Mouse (Mus musculus) CH12.LX (cell line): ENCODE measurements around the gene Klf15. TPM values are rescaled to one million over a fixed set of nuclear protein-coding genes. Genes with fewer than 3 reads are reported as not detected.
A peak's percentile ranks its signal among the peaks of the same experiment; 100 is the strongest.

Experiments used
- DNase-seq: peaks from one replicate; pipeline ENCODE4 v3.0.0-alpha.2; 2013; ENCODE audit errors: extremely low read depth
- H3K27ac ChIP-seq: 2 replicates; pipeline ENCODE4 v1.5.1; 2012; ENCODE audit warnings: low read depth, mild to moderate bottlenecking, control low read depth, moderate library complexity; ENCODE audit not compliant: insufficient read depth
- H3K27me3 ChIP-seq: replicated peaks from 2 replicates; pipeline ENCODE3; 2012; ENCODE audit warnings: inconsistent platforms
- H3K36me3 ChIP-seq, 2 experiments: replicated peaks in 1 of 2; 2 replicates each; pipeline versions ENCODE3 to v1.6.1; 2012; ENCODE audit warnings: inconsistent platforms in 1 of 2, low read length in 1 of 2, mild to moderate bottlenecking in 1 of 2, mixed read lengths in 1 of 2, moderate library complexity in 1 of 2; ENCODE audit not compliant: control insufficient read depth in 1 of 2, insufficient read depth in 1 of 2
- H3K4me1 ChIP-seq, 2 experiments: 2 replicates each; pipeline ENCODE4 v1.6.1; 2012; ENCODE audit warnings: inconsistent platforms in 1 of 2, moderate library complexity in 1 of 2; ENCODE audit not compliant: insufficient read depth in 2 of 2, control insufficient read depth in 1 of 2
- H3K4me2 ChIP-seq: 2 replicates; pipeline ENCODE4 v1.6.1; 2012; ENCODE audit warnings: low read depth, mild to moderate bottlenecking, control low read depth; ENCODE audit not compliant: poor library complexity, insufficient read depth, severe bottlenecking
- H3K4me3 ChIP-seq, 3 experiments: fragments of 150-350 bp in 1 of 3; sonication (generic) in 1 of 3; replicated peaks in 1 of 3; 2 replicates each; pipeline versions ENCODE3 to v1.5.1; 2011 to 2012; ENCODE audit warnings: low read depth in 2 of 3, low read length in 2 of 3, mild to moderate bottlenecking in 2 of 3, moderate library complexity in 2 of 3, control low read depth in 1 of 3, improper control_type of control experiment in 1 of 3, inconsistent platforms in 1 of 3, mixed read lengths in 1 of 3; ENCODE audit not compliant: poor library complexity in 1 of 3
- H3K79me2 ChIP-seq: replicated peaks from 2 replicates; pipeline ENCODE4 v1.6.1; 2012; ENCODE audit warnings: mild to moderate bottlenecking, moderate library complexity; ENCODE audit not compliant: control insufficient read depth, poor library complexity, insufficient read depth, severe bottlenecking; ENCODE audit errors: extremely low read depth
- H3K9ac ChIP-seq: 2 replicates; pipeline ENCODE4 v1.6.1; 2012; ENCODE audit warnings: low read depth, mild to moderate bottlenecking, control low read depth, moderate library complexity; ENCODE audit not compliant: insufficient read depth
- H3K9me3 ChIP-seq: replicated peaks from 2 replicates; pipeline ENCODE3; 2012; ENCODE audit warnings: low read length, inconsistent platforms, mixed read lengths
- CHD2 ChIP-seq: IDR thresholded peaks from 2 replicates; pipeline ENCODE4 v1.6.1; 2011; ENCODE audit warnings: low read length, improper control_type of control experiment
- CTCF ChIP-seq, 2 experiments: IDR thresholded peaks in 1 of 2; conservative IDR thresholded peaks in 1 of 2; 2 replicates each; pipeline ENCODE4 v1.5.1; 2011 to 2012; ENCODE audit warnings: low read depth in 2 of 2, low read length in 2 of 2, improper control_type of control experiment in 1 of 2, inconsistent platforms in 1 of 2, mild to moderate bottlenecking in 1 of 2, moderate library complexity in 1 of 2
- ETS1 ChIP-seq: conservative IDR thresholded peaks from 2 replicates; pipeline ENCODE4 v1.6.1; 2012; ENCODE audit warnings: low read depth, mild to moderate bottlenecking, inconsistent platforms, low read length, improper control_type of control experiment, moderate library complexity
- GABPA ChIP-seq: IDR thresholded peaks from 2 replicates; pipeline ENCODE4 v1.6.1; 2012; ENCODE audit warnings: low read depth, low read length, improper control_type of control experiment, inconsistent platforms; ENCODE audit not compliant: insufficient replicate concordance
- HCFC1 ChIP-seq: IDR thresholded peaks from 2 replicates; pipeline ENCODE4 v1.6.1; 2012; ENCODE audit warnings: low read depth, mild to moderate bottlenecking, inconsistent platforms, low read length, improper control_type of control experiment
- IRF4 ChIP-seq: IDR thresholded peaks from 2 replicates; pipeline ENCODE4 v1.6.1; 2014; ENCODE audit warnings: low read depth, mild to moderate bottlenecking, inconsistent platforms, low read length, improper control_type of control experiment
- JUN ChIP-seq: IDR thresholded peaks from 2 replicates; pipeline ENCODE4 v1.6.1; 2011; ENCODE audit warnings: low read depth, mild to moderate bottlenecking, low read length, improper control_type of control experiment, moderate library complexity; ENCODE audit not compliant: insufficient read depth
- JUND ChIP-seq: conservative IDR thresholded peaks from 2 replicates; pipeline ENCODE4 v1.6.1; 2011; ENCODE audit warnings: low read depth, low read length, improper control_type of control experiment
- KAT2A ChIP-seq: IDR thresholded peaks from 2 replicates; pipeline ENCODE4 v1.6.1; 2012; ENCODE audit warnings: low read length, improper control_type of control experiment, inconsistent platforms; ENCODE audit not compliant: insufficient replicate concordance
- MAX ChIP-seq: IDR thresholded peaks from 2 replicates; pipeline ENCODE4 v1.6.1; 2011; ENCODE audit warnings: low read length, improper control_type of control experiment
- MAZ ChIP-seq: IDR thresholded peaks from 2 replicates; pipeline ENCODE4 v1.6.1; 2012; ENCODE audit warnings: low read depth, mild to moderate bottlenecking, inconsistent platforms, low read length, improper control_type of control experiment, moderate library complexity
- MXI1 ChIP-seq: IDR thresholded peaks from 2 replicates; pipeline ENCODE4 v1.6.1; 2011; ENCODE audit warnings: mild to moderate bottlenecking, low read depth, low read length, improper control_type of control experiment
- NRF1 ChIP-seq: IDR thresholded peaks from 2 replicates; pipeline ENCODE4 v1.6.1; 2014; ENCODE audit warnings: low read depth, mild to moderate bottlenecking, inconsistent platforms, low read length, improper control_type of control experiment, moderate library complexity
- POLR2AphosphoS2 ChIP-seq: IDR thresholded peaks from 2 replicates; pipeline ENCODE4 v1.6.1; 2011; ENCODE audit warnings: low read depth, low read length, improper control_type of control experiment
- RAD21 ChIP-seq: IDR thresholded peaks from 2 replicates; pipeline ENCODE4 v1.6.1; 2011; ENCODE audit warnings: low read depth, mild to moderate bottlenecking, low read length, improper control_type of control experiment, moderate library complexity
- SMC3 ChIP-seq: IDR thresholded peaks from 2 replicates; pipeline ENCODE4 v1.6.1; 2011; ENCODE audit warnings: low read depth, low read length, improper control_type of control experiment
- TBP ChIP-seq: conservative IDR thresholded peaks from 2 replicates; pipeline ENCODE4 v1.6.1; 2011; ENCODE audit warnings: low read depth, low read length, improper control_type of control experiment
- ZC3H11A ChIP-seq: IDR thresholded peaks from 2 replicates; pipeline ENCODE4 v1.6.1; 2012; ENCODE audit warnings: low read depth, mild to moderate bottlenecking, inconsistent platforms, low read length, improper control_type of control experiment
- ZKSCAN1 ChIP-seq: IDR thresholded peaks from 2 replicates; pipeline ENCODE4 v1.6.1; 2012; ENCODE audit warnings: low read depth, inconsistent platforms, low read length, improper control_type of control experiment, borderline replicate concordance
- dilution Hi-C: fragments of 300-500 bp; cut with MboI; formaldehyde crosslinking; loops from 2 replicates; pipeline ENCODE4 v1.14.3; 2020; ENCODE audit warnings: low sequenced_read_pairs; ENCODE audit not compliant: extremely low pct_unique_long_range_greater_than_20kb, extremely low pct_ligation_motif_present
- in situ Hi-C: fragments of 300-500 bp; cut with MboI; formaldehyde crosslinking; loops from 3 replicates; pipeline ENCODE4 v1.14.3; 2019; ENCODE audit warnings: low sequenced_read_pairs, low pct_ligation_motif_present, low pct_unique_long_range_greater_than_20kb, mixed read lengths
- polyA plus RNA-seq: library from polyadenylated mRNA; unstranded; fragments of >175 nt; gene quantifications from 2 replicates; pipeline ENCODE4 v1.2.1, GENCODE M21; 2012; ENCODE audit warnings: low read depth; ENCODE audit not compliant: insufficient read length
- total RNA-seq, 2 experiments: library from RNA; depleted of rRNA; stranded (reverse); fragments of 300-350 nt in 1 of 2; fragments of >200 nt in 1 of 2; gene quantifications; 2 replicates each; pipeline ENCODE4 v1.2.3; 2012 to 2014

The Klf15 gene
- total and polyA plus RNA-seq, 3 experiments, result not detected

DNA sequence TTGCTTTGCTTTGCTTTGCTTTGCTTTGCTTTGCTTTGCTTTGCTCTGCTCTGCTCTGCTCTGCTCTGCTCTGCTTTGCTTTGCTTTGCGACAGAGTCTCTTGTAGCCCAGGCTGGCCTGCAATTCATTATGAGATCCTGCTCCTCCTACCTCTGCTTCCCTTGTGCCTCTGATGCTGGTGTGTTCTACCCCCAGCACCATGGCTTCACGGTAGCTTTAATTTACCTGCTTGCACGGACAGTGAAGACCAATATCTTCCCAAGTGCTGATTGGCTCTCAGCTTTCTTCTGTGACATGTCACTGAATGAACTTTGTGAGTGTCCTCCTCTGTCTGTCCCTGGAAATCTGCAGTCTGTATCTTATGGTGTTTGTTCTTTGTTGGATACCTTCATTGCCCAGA, 25.3 kb upstream of the Klf15 start:
- no peak for TF ChIP-seq RAD21
- TF ChIP-seq TBP, result no peak
- H3K27ac ChIP-seq, result no peak overlapping the region
- H3K4me3 ChIP-seq, result no peak overlapping the region
- H3K4me1 ChIP-seq, result no peaks in the 10 kb centered on the region
- in situ Hi-C loops, result loop anchor here (10.0 kb wide), 1 partner anchor 88 kb away; no protein-coding TSS in a partner anchor
- H3K9ac ChIP-seq, result no peak overlapping the region
- dilution Hi-C loops, result no loop called here
- no peaks in the 10 kb centered on the region for H3K36me3 ChIP-seq
- peaks cover 7% of the 10 kb centered on the region for H3K9me3 ChIP-seq
- DNase-seq, result no peak
- no peak overlapping the region for H3K4me2 ChIP-seq
- H3K27me3 ChIP-seq, result peaks cover 52% of the 10 kb centered on the region
- no peaks in the 10 kb centered on the region for H3K79me2 ChIP-seq

DNA sequence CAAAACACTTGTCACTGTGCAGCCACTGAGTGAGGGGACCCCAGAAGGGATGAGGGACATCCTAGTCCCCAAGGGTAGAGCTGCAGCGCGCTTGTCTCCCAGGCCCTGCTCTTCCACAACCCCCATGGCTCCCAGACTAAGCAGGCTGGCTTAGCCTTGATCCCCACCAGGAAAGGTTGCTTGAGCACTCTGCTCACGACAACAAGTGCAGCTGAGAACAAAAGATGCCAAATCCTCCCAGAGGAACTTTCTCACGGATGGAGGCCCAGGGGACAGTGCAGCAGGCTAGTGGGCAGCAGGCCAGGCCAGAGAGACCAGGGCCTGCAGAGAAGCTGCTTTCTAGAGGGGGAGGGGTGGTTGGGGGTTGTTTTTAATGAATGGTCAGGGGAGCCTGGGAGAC, 15.5 kb upstream of the Klf15 start:
- Histone ChIP-seq H3K36me3 (no peaks in the 10 kb centered on the region), H3K27me3 (peaks cover 58% of the 10 kb centered on the region), H3K4me1 (no peaks in the 10 kb centered on the region), H3K27ac (no peak overlapping the region), H3K4me3 (no peak overlapping the region), H3K4me2 (no peak overlapping the region), H3K9me3 (no peaks in the 10 kb centered on the region), H3K79me2 (no peaks in the 10 kb centered on the region), H3K9ac (no peak overlapping the region)
- TF ChIP-seq JUND (no peak), ETS1 (no peak), KAT2A (no peak), SMC3 (no peak), NRF1 (no peak), IRF4 (no peak), CHD2 (no peak)
- dilution Hi-C loops, result no loop called here
- in situ Hi-C loops, result no loop called here
- no peak for DNase-seq

DNA sequence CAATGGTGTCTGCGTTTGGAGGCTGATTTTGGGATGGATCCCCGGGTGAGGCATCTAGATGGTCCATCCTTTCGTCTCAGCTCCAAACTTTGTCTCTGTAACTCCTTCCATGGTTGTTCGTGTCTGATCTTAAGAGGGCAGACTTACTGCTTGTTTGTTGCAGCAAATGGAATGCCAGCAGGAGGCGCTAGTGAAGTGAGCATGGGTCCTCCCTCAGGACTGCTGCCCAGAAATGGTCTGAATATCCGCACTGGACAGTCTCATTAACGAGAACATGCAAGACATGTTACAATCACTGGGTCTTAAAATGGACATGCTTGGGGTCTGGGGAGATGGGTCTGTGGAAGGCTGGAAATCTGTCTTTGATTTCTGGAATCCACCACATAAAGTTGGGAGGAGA, 12.2 kb upstream of the Klf15 start:
- Histone ChIP-seq H3K4me3 (no peak overlapping the region), H3K27ac (no peak overlapping the region), H3K4me1 (no peaks in the 10 kb centered on the region), H3K36me3 (no peaks in the 10 kb centered on the region), H3K9ac (no peak overlapping the region), H3K4me2 (no peak overlapping the region), H3K9me3 (no peaks in the 10 kb centered on the region), H3K79me2 (no peaks in the 10 kb centered on the region), H3K27me3 (peaks cover 86% of the 10 kb centered on the region)
- peak; percentile 39 for DNase-seq
- TF ChIP-seq HCFC1 (no peak), POLR2AphosphoS2 (no peak), IRF4 (no peak), ETS1 (no peak), RAD21 (peak; percentile 64), MXI1 (no peak), ZKSCAN1 (no peak), CTCF (conservative IDR thresholded peaks at IDR 0.05 in 1 of 2, IDR thresholded peaks at IDR 0.05 in 1 of 2; ENCODE audit: low read depth in 2 of 2, low read length in 2 of 2) (peak; percentile 59 to 86), GABPA (no peak), MAZ (no peak), MAX (no peak), JUN (no peak), NRF1 (no peak), SMC3 (peak; percentile 81), ZC3H11A (no peak)
- in situ Hi-C loops (no loop called here), dilution Hi-C loops (no loop called here)
